Mouse (Mus musculus) kidney, embryonic 16.5 days (tissue): ENCODE measurements around the gene Zfp239. TPM values are rescaled to one million over a fixed set of nuclear protein-coding genes. Genes with fewer than 3 reads are reported as not detected.

Experiments
- ATAC-seq: fragments of 200-750 bp; cut with Nextera tagmentation; 2 replicates; pipeline ENCODE4 v1.8.0; 2017; ENCODE audit warnings: moderate TSS enrichment; ENCODE audit not compliant: low FRiP score, low TSS enrichment
- H3K27ac ChIP-seq: fragments of 300-500 bp; sonication (generic); 2 replicates; pipeline ENCODE4 v1.5.1; 2014; ENCODE audit warnings: low read length
- H3K27me3 ChIP-seq: fragments of 300-500 bp; sonication (generic); 2 replicates; pipeline ENCODE4 v1.6.1; 2014; ENCODE audit warnings: low read length, control low read depth, mixed read lengths; ENCODE audit not compliant: insufficient read depth
- H3K36me3 ChIP-seq: fragments of 300-500 bp; sonication (generic); 2 replicates; pipeline ENCODE4 v1.6.1; 2014; ENCODE audit warnings: low read length, control low read depth, mixed read lengths; ENCODE audit not compliant: insufficient read depth
- H3K4me1 ChIP-seq: fragments of 300-500 bp; sonication (generic); 2 replicates; pipeline ENCODE4 v1.6.1; 2014; ENCODE audit warnings: low read length, control low read depth, mixed read lengths; ENCODE audit not compliant: insufficient read depth
- H3K4me2 ChIP-seq: fragments of 300-500 bp; sonication (generic); replicated peaks from 2 replicates; pipeline ENCODE4 v1.6.1; 2014; ENCODE audit warnings: low read depth, low read length
- H3K4me3 ChIP-seq: fragments of 300-500 bp; sonication (generic); 2 replicates; pipeline ENCODE4 v1.5.1; 2014; ENCODE audit warnings: mild to moderate bottlenecking, low read length
- H3K9ac ChIP-seq: fragments of 300-500 bp; sonication (generic); replicated peaks from 2 replicates; pipeline ENCODE4 v1.6.1; 2014; ENCODE audit warnings: low read length
- H3K9me3 ChIP-seq: fragments of 300-500 bp; sonication (generic); 2 replicates; pipeline ENCODE4 v1.6.1; 2016; ENCODE audit warnings: low read length, control low read depth
- WGBS: fragments of 180-500 bp; shearing (Covaris S2); extraction: QIAGEN DNeasy Blood & Tissue Kit; methylation state at CpG from one replicate; pipeline ENCODE4 v1.1.7; 2014; 5-methylcytosine and 5-hydroxymethylcytosine counted together
- polyA plus RNA-seq: library from polyadenylated mRNA; unstranded; fragments of >200 nt; fragmentation: Nextera tagmentation; extraction: Ambion mirVana; gene quantifications from 2 replicates; pipeline ENCODE4 v1.2.1, GENCODE M21; 2015

Gene Zfp239
- polyA plus RNA-seq, 1 experiment from 2014 or later: 11.5 TPM

- peak overlapping the region; percentile 78 for H3K9ac ChIP-seq
Observed at GRCm38 (mm10) chr6:117905260-117905930, 43.5 kb downstream of the Zfp239 start.

DNA sequence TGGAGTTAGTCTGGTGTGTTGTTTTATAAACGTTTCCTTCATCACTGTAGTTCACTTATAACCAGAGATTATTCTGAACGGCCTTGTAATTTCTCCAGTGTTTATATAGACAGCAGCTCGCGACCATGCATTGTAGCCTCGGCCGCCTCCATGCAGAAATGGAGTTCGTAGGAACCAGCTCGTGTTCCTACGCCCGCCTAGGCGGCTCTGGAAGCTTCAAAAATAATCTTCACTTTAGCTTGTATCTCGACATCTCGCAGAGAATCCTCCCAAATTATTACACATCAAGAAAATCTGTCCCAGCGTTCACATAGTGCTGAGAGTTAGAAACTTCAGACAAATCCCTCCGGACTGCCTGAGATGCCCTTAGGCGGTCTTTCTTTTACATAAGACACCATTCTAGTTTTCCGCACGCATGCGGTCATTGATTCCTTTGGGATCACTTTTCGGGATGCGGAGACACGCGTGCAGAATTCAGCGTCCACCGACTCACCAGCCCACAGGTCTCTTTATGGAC, 44.2 kb downstream of the Zfp239 start:
- H3K4me1 ChIP-seq: peaks cover 29% of the 10 kb centered on the region
- H3K4me2 ChIP-seq: peak overlapping the region; percentile 66
- H3K9ac ChIP-seq: peak overlapping the region; percentile 78
- peak overlapping the region; percentile 91 for H3K27ac ChIP-seq
- no peaks in the 10 kb centered on the region for H3K36me3 ChIP-seq
- H3K4me3 ChIP-seq: peak overlapping the region; percentile 91
- H3K27me3 ChIP-seq: no peaks in the 10 kb centered on the region
- WGBS: under 1% methylated on average over 25 of the region's 25 CpGs
- peak; percentile 28; the same call in 1 of the 2 replicates for ATAC-seq
- no peaks in the 10 kb centered on the region for H3K9me3 ChIP-seq

More at GRCm38 (mm10) chr6:117905260-117905930, 43.5 kb downstream of the Zfp239 start:
- H3K4me1 ChIP-seq: peaks cover 25% of the 10 kb centered on the region
- H3K27me3 ChIP-seq: no peaks in the 10 kb centered on the region
- peak overlapping the region; percentile 66 for H3K4me2 ChIP-seq
- H3K4me3 ChIP-seq: peak overlapping the region; percentile 91
- no peak for ATAC-seq
- no peaks in the 10 kb centered on the region for H3K36me3 ChIP-seq
- 18% methylated on average over 4 of the region's 4 CpGs for WGBS
- peak overlapping the region; percentile 91 for H3K27ac ChIP-seq
- H3K9me3 ChIP-seq: no peaks in the 10 kb centered on the region

DNA sequence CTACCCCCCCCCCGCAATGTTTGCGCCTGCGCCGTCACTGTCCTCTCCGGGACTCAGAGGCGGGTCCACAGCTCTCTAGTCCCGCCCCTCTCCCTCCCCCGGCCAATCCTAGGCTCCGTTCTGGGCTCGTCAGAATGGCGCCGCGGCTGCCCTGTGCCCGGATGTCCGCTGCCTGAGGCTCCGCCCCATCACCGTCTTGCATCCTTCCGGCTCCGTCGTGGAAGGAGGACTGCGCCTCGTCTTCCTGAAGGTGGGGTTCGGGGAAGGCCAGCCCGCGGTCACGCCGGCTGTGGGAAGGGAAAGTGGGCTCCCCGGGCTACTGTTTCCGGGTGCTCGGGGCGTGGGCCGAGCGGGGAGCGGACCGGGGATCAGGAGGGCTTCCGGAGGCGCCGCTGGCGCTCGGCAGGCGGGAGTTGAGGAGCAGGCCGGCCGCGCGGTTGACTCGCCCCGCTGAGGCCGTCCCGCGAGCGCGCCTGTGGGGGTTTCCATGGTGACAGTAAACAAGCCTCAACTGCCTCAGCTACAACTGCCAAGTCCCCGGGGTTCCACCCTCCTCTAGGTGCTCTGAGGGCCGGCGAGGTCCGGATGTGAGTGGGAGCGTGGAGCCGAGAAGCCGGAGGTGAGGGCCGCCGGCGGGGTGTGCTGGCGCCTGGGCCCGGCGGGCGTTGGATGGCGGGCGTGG, 44.8 kb downstream of the Zfp239 start:
- ATAC-seq: peak; percentile 97
- H3K4me3 ChIP-seq: peak overlapping the region; percentile 91
- H3K9ac ChIP-seq: peak overlapping the region; percentile 94
- H3K4me2 ChIP-seq: peak overlapping the region; percentile 85
- no peaks in the 10 kb centered on the region for H3K36me3 ChIP-seq
- H3K9me3 ChIP-seq: no peaks in the 10 kb centered on the region
- no peaks in the 10 kb centered on the region for H3K27me3 ChIP-seq
- peak overlapping the region; percentile 93 for H3K27ac ChIP-seq
- under 1% methylated on average over 56 of the region's 68 CpGs for WGBS
- H3K4me1 ChIP-seq: peaks cover 29% of the 10 kb centered on the region

- under 1% methylated on average over 71 of the region's 77 CpGs for WGBS
- peak overlapping the region; percentile 94 for H3K9ac ChIP-seq
- no peaks in the 10 kb centered on the region for H3K27me3 ChIP-seq
- H3K4me1 ChIP-seq: peaks cover 29% of the 10 kb centered on the region
- H3K36me3 ChIP-seq: no peaks in the 10 kb centered on the region
- H3K27ac ChIP-seq: peak overlapping the region; percentile 93
- H3K4me3 ChIP-seq: peak overlapping the region; percentile 91
- H3K9me3 ChIP-seq: no peaks in the 10 kb centered on the region
- ATAC-seq: peak; percentile 77
- H3K4me2 ChIP-seq: peak overlapping the region; percentile 85
Observed at GRCm38 (mm10) chr6:117907301-117907978, 45.5 kb downstream of the Zfp239 start.

DNA sequence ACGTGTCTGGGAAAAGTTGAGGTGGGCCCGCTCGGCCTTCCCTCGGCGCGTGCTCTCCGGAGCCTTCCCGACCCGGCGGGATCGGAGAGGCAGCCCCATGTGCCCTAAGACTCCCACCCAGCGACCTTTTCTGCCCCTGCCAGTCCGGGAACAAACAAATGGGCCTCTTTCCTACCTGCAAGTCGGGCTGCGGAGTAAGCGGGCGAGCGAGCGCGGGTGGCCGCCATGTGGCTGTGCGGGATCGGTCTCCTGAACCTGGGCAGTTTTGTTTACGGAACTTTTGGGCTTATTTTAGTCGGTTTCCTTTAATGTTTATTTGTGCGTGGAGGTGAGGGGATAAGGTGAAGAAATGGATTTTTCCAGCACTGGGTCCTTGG, 46.1 kb downstream of the Zfp239 start:
- no peak for ATAC-seq
- WGBS: 0% methylated on average over 26 of the region's 26 CpGs
- no peaks in the 10 kb centered on the region for H3K9me3 ChIP-seq

GRCm38 (mm10) chr6:117908424-117908900, 46.6 kb downstream of the Zfp239 start:
- Histone ChIP-seq H3K36me3 (no peaks in the 10 kb centered on the region), H3K27ac (peak overlapping the region; percentile 93), H3K4me2 (peak overlapping the region; percentile 85), H3K4me1 (peaks cover 29% of the 10 kb centered on the region), H3K4me3 (peak overlapping the region; percentile 91), H3K9ac (peak overlapping the region; percentile 94), H3K9me3 (no peaks in the 10 kb centered on the region), H3K27me3 (no peaks in the 10 kb centered on the region)
- ATAC-seq: no peak
- 0% methylated on average over 14 of the region's 14 CpGs for WGBS

More for the DNA sequence above, 46.1 kb downstream of the Zfp239 start:
- H3K4me2 ChIP-seq: peak overlapping the region; percentile 85
- H3K9ac ChIP-seq: peak overlapping the region; percentile 94
- peak overlapping the region; percentile 93 for H3K27ac ChIP-seq
- no peaks in the 10 kb centered on the region for H3K36me3 ChIP-seq
- H3K4me1 ChIP-seq: peaks cover 29% of the 10 kb centered on the region
- H3K27me3 ChIP-seq: no peaks in the 10 kb centered on the region
- H3K4me3 ChIP-seq: peak overlapping the region; percentile 91

- Histone ChIP-seq H3K4me3 (peak overlapping the region; percentile 91), H3K27ac (no peak overlapping the region), H3K36me3 (no peaks in the 10 kb centered on the region), H3K9ac (no peak overlapping the region), H3K4me1 (peaks cover 32% of the 10 kb centered on the region), H3K9me3 (no peaks in the 10 kb centered on the region), H3K4me2 (peak overlapping the region; percentile 85; the same call in 1 of the 2 replicates), H3K27me3 (no peaks in the 10 kb centered on the region)
- ATAC-seq: no peak
- 83% methylated on average over 6 of the region's 6 CpGs for WGBS
Observed at GRCm38 (mm10) chr6:117910120-117910661, 48.3 kb downstream of the Zfp239 start.

- peaks cover 4% of the 10 kb centered on the region; the same call in 1 of the 2 replicates for H3K36me3 ChIP-seq
- ATAC-seq: no peak
- H3K27me3 ChIP-seq: no peaks in the 10 kb centered on the region
- H3K9ac ChIP-seq: no peak overlapping the region
- H3K9me3 ChIP-seq: no peaks in the 10 kb centered on the region
- H3K4me3 ChIP-seq: no peak overlapping the region
- H3K27ac ChIP-seq: no peak overlapping the region
- no peak overlapping the region for H3K4me2 ChIP-seq
- peaks cover 35% of the 10 kb centered on the region for H3K4me1 ChIP-seq
Observed at GRCm38 (mm10) chr6:117914541-117914940, 52.6 kb downstream of the Zfp239 start.

DNA sequence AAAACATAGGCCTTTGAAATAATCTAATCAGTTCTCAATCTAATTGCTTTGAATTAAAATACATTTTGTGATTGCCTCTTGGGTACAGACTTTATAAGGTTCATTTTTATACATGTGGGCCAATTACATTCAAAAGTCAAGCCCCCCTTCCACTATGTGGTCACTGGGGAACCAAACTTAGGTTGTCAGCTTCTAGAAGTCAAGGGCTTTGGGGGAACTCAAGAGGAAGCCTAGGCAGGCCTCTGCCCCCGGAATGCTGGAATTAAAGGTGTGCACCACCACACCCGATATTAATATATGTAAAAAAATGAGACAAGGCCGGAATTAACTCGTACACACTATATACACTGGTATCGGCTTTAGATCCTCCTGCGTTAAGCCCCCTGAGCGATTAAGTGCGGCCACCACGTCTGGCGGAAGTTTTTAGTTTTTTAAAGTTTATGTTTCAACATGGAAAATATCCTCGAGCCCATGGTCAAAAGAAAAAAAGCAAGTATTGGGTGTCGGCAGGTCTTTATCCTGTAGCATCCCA, 54.4 kb downstream of the Zfp239 start:
- Histone ChIP-seq H3K27ac (peak overlapping the region; percentile 99), H3K4me3 (peak overlapping the region; percentile 80), H3K36me3 (peaks cover 4% of the 10 kb centered on the region; the same call in 1 of the 2 replicates), H3K9ac (peak overlapping the region; percentile 87), H3K27me3 (no peaks in the 10 kb centered on the region), H3K4me1 (peaks cover 42% of the 10 kb centered on the region), H3K9me3 (no peaks in the 10 kb centered on the region), H3K4me2 (peak overlapping the region; percentile 96)
- ATAC-seq: no peak
- under 1% methylated on average over 12 of the region's 12 CpGs for WGBS
